Mouse (Mus musculus) testis, adult 2 months (tissue): ENCODE measurements at regions not wholly inside any gene's neighbourhood (a gene's known extent, or its start where the extent isn't known, plus 50 kb on each side); places are given as distances from the start of the nearest gene placed in this dataset.

ENCODE experiments used
- H3K27ac ChIP-seq: fragments of 200-500 bp; 2 replicates; pipeline ENCODE4 v1.5.1; 2012; ENCODE audit warnings: low read depth, low read length; ENCODE audit not compliant: control insufficient read depth, insufficient read depth
- H3K27me3 ChIP-seq: fragments of 200-500 bp; 2 replicates; pipeline ENCODE4 v1.6.1; 2012; ENCODE audit warnings: mild to moderate bottlenecking, low read length, moderate library complexity; ENCODE audit not compliant: control insufficient read depth, insufficient read depth
- H3K36me3 ChIP-seq: fragments of 200-500 bp; 2 replicates; pipeline ENCODE4 v1.6.1; 2012; ENCODE audit warnings: mild to moderate bottlenecking, low read length; ENCODE audit not compliant: control insufficient read depth, insufficient read depth
- H3K4me1 ChIP-seq: fragments of 200-500 bp; 2 replicates; pipeline ENCODE4 v1.6.1; 2012; ENCODE audit warnings: low read length; ENCODE audit not compliant: control insufficient read depth, insufficient read depth
- H3K4me3 ChIP-seq: fragments of 200-500 bp; 2 replicates; pipeline ENCODE4 v1.5.1; 2012; ENCODE audit warnings: low read depth, mild to moderate bottlenecking, low read length, moderate library complexity, mixed read lengths; ENCODE audit not compliant: control insufficient read depth
- CTCF ChIP-seq: fragments of 200-500 bp; IDR thresholded peaks from 2 replicates; pipeline ENCODE4 v1.5.1; 2012; ENCODE audit warnings: low read depth, mild to moderate bottlenecking, inconsistent platforms, low read length, moderate library complexity; ENCODE audit not compliant: control insufficient read depth, insufficient read depth, insufficient replicate concordance
- POLR2A ChIP-seq: fragments of 200-500 bp; IDR thresholded peaks from 2 replicates; pipeline ENCODE4 v1.6.1; 2012; ENCODE audit warnings: low read depth, mild to moderate bottlenecking, inconsistent platforms, low read length, moderate library complexity; ENCODE audit not compliant: control insufficient read depth

DNA sequence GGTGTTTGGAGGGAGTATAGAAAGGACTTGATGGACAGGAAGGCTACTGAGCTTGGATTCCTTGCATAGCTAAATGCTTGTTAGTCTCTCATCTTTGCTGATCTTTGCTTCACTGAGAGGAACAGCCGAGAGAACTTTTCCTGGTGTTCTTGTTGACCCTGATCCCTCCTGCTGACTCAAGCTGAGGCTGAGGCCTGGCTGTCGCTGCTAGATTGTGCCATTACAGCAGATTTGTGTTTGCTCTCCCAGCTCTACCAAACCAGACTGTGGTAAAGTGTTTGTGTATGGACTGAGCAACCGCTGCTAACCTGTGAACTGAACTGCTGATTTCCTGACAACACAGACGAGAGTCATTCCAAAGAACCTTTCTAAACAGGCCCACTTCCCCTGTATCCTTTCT, 375.2 kb downstream of the Prdm2 start:
- Histone ChIP-seq H3K4me1 (no peaks in the 10 kb centered on the region), H3K4me3 (no peak overlapping the region), H3K27me3 (no peaks in the 10 kb centered on the region), H3K36me3 (no peaks in the 10 kb centered on the region), H3K27ac (no peak overlapping the region)
- TF ChIP-seq CTCF (no peak), POLR2A (no peak)

DNA sequence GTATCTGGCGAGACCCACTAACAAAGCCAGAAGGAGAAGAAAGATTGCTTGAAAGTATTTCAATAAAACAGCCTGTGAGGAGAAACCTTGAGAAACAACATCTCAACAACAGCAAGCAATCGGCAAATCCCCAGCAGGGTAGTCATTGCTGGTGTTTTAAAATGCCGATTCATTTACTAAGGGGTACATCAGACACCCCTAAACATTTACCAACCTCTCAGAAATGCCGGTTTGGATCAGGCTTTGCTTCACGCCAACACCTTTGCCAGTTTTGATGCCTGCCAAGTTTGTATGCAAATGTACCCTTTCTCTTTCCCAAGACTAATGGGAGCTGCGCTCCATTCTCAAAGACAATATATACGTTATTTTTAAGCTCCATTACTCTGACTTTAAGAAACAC, 383.1 kb downstream of the Prdm2 start:
- no peaks in the 10 kb centered on the region for H3K36me3 ChIP-seq
- no peak overlapping the region for H3K4me3 ChIP-seq
- no peak overlapping the region for H3K27ac ChIP-seq
- peaks cover 1% of the 10 kb centered on the region; the same call in 1 of the 2 replicates for H3K4me1 ChIP-seq
- H3K27me3 ChIP-seq = no peaks in the 10 kb centered on the region
- no peak for TF ChIP-seq POLR2A
- TF ChIP-seq CTCF = no peak

DNA sequence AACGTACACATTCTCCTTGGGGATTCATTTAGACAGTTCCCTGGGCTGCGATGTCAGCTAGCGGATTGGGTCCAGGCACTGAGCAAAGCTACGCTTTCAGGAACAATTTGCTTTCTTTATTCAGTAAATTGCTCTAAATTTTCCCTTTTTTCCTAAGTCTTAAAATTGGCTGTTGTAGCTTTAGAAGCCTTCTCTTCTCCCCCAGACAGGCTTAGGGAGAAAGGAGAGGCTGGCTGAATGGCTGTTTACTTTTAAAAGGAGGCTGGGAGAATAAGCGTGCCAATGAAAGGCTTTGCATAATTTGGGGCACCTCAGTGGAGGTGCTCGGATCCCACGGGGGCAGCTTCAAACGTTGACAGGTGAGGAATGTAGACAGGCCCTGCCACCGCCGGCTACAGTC, 383.8 kb downstream of the Prdm2 start:
- Histone ChIP-seq H3K27ac (no peak overlapping the region), H3K36me3 (no peaks in the 10 kb centered on the region), H3K27me3 (no peaks in the 10 kb centered on the region), H3K4me3 (no peak overlapping the region), H3K4me1 (peaks cover 2% of the 10 kb centered on the region; the same call in 1 of the 2 replicates)
- no peak for TF ChIP-seq POLR2A
- TF ChIP-seq CTCF = no peak

GRCm38 (mm10) chr4:142826250-142826893, 386.4 kb downstream of the Prdm2 start:
- TF ChIP-seq CTCF = no peak
- no peak for TF ChIP-seq POLR2A
- H3K4me1 ChIP-seq = peaks cover 2% of the 10 kb centered on the region; the same call in 1 of the 2 replicates
- H3K27ac ChIP-seq = no peak overlapping the region
- H3K27me3 ChIP-seq = no peaks in the 10 kb centered on the region
- no peaks in the 10 kb centered on the region for H3K36me3 ChIP-seq
- no peak overlapping the region for H3K4me3 ChIP-seq

DNA sequence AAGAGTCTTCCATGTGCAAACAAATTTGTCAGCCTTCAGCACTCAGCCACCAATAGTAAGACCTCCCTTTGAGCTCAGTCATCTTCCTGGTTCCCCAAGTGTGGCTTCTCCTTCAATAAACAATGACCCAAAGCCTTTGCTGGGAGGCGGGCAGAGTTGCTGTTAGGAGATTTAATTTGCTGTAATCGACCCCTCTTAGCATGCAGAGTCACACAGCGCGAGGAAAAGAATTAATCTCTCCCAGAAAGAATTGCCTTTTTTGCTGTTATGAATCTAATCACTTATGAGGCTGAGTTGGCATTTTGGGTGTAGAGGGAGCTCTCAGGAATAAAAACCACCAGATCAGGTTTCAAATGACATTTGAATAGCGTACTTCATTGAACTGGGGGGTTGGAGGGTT, 387.0 kb downstream of the Prdm2 start:
- TF ChIP-seq CTCF = no peak
- TF ChIP-seq POLR2A = no peak
- Histone ChIP-seq H3K27ac (no peak overlapping the region), H3K27me3 (no peaks in the 10 kb centered on the region), H3K4me3 (no peak overlapping the region), H3K36me3 (no peaks in the 10 kb centered on the region), H3K4me1 (peaks cover 2% of the 10 kb centered on the region; the same call in 1 of the 2 replicates)

DNA sequence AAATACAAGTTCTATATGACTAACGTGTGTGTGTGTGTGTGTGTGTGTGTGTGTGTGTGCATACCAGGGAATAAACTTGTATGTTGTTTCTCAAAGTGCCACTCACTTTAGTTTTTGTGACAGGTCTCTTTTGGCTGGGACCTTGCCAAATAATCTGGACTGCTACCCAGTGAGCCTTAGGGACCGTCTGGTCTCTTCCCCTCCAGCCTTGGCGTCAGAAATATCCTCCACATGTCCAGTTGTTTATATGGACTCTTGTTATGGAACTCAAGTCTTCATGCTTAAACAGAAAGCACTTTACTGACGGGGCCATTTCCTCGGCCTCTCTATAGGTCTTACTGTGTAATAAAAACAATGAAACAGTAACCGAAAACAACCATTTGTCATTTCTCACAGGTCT, 394.4 kb downstream of the Prdm2 start:
- Histone ChIP-seq H3K4me3 (no peak overlapping the region), H3K36me3 (no peaks in the 10 kb centered on the region), H3K4me1 (no peaks in the 10 kb centered on the region), H3K27ac (no peak overlapping the region), H3K27me3 (no peaks in the 10 kb centered on the region)
- TF ChIP-seq POLR2A = no peak
- TF ChIP-seq CTCF = no peak

DNA sequence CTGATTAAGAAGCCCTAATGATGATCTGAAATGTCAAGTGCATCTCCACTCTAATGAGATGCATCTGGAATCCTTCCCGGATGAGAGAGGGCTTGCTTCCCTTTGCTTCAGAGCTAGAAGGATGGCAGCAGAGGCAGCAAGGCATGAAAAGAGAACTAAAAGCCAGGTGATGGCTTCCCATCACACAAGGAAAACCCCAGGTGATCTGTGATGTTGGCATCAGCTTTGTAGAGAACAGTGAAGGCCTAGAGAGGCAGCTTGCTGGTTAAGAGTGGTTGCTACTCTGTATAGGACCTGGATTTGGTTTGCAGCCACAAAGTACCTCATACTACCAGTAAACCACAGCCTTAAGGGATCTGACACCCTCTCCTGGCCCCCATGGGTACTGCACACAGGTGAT, 395.8 kb downstream of the Prdm2 start:
- no peak overlapping the region for H3K27ac ChIP-seq
- H3K4me1 ChIP-seq = no peaks in the 10 kb centered on the region
- H3K27me3 ChIP-seq = no peaks in the 10 kb centered on the region
- H3K4me3 ChIP-seq = no peak overlapping the region
- no peaks in the 10 kb centered on the region for H3K36me3 ChIP-seq
- no peak for TF ChIP-seq CTCF
- no peak for TF ChIP-seq POLR2A

DNA sequence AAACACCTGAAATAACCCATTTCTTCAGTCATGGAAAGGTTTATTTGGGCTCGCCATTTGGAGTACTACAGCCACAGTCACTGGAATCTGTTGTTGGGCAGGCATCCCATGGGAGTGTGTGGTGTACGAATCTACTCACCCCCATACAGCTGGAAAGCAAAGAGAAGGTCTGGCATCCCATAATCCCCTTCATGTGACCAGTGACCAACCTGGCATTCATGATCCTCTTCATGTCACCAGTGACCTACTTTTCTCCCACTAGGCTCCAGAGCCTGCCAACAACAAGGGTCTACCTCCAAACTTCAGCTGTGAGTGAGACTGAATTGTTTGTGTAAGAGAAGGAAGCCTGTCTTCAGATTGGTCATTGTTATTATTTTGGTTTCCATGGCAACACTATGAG, 409.0 kb downstream of the Prdm2 start:
- no peaks in the 10 kb centered on the region for H3K4me1 ChIP-seq
- TF ChIP-seq CTCF (no peak), POLR2A (no peak)
- no peaks in the 10 kb centered on the region for H3K36me3 ChIP-seq
- H3K4me3 ChIP-seq = no peak overlapping the region
- no peak overlapping the region for H3K27ac ChIP-seq
- no peaks in the 10 kb centered on the region for H3K27me3 ChIP-seq
